Mouse (Mus musculus) erythroblast, embryonic 14.5 days (primary cell): ENCODE measurements around the gene Slc6a6. TPM values are rescaled to one million over a fixed set of nuclear protein-coding genes. Genes with fewer than 3 reads are reported as not detected.

Experiments used
- H3K27me3 ChIP-seq: 2 replicates; pipeline ENCODE4 v1.6.1; 2012; ENCODE audit warnings: inconsistent platforms; ENCODE audit not compliant: control insufficient read depth
- H3K36me3 ChIP-seq: 2 replicates; pipeline ENCODE4 v1.6.1; 2012; ENCODE audit warnings: mild to moderate bottlenecking, inconsistent platforms; ENCODE audit not compliant: control insufficient read depth
- H3K4me1 ChIP-seq: 2 replicates; pipeline ENCODE4 v1.6.1; 2012; ENCODE audit warnings: inconsistent platforms; ENCODE audit not compliant: control insufficient read depth
- H3K4me3 ChIP-seq: replicated peaks from 2 replicates; pipeline ENCODE3; 2012; ENCODE audit warnings: moderate library complexity, mild to moderate bottlenecking, inconsistent platforms
- H3K9me3 ChIP-seq: 2 replicates; pipeline ENCODE4 v1.6.1; 2012; ENCODE audit warnings: low read length, inconsistent platforms, mixed read lengths; ENCODE audit not compliant: control insufficient read depth
- GATA1 ChIP-seq: IDR thresholded peaks from 2 replicates; pipeline ENCODE4 v1.6.1; 2012; ENCODE audit warnings: low read length, inconsistent platforms, mixed read lengths
- TAL1 ChIP-seq: IDR thresholded peaks from 3 replicates; pipeline ENCODE4 v1.6.1; 2012; ENCODE audit warnings: low read length, inconsistent platforms, mixed read lengths
- polyA plus RNA-seq: library from polyadenylated mRNA; stranded (reverse); fragments of >175 nt; gene quantifications from 2 replicates; pipeline ENCODE4 v1.2.3, GENCODE M21; 2012

The Slc6a6 gene
- polyA plus RNA-seq, 1 experiment, result 0.45 TPM

GRCm38 (mm10) chr6:91807169-91807568, 123.3 kb downstream of the Slc6a6 start:
- no peak overlapping the region for H3K4me3 ChIP-seq
- H3K9me3 ChIP-seq, result no peaks in the 10 kb centered on the region
- peaks cover 27% of the 10 kb centered on the region for H3K27me3 ChIP-seq
- TF ChIP-seq GATA1 (no peak), TAL1 (no peak)
- H3K36me3 ChIP-seq, result no peaks in the 10 kb centered on the region
- H3K4me1 ChIP-seq, result no peaks in the 10 kb centered on the region

DNA sequence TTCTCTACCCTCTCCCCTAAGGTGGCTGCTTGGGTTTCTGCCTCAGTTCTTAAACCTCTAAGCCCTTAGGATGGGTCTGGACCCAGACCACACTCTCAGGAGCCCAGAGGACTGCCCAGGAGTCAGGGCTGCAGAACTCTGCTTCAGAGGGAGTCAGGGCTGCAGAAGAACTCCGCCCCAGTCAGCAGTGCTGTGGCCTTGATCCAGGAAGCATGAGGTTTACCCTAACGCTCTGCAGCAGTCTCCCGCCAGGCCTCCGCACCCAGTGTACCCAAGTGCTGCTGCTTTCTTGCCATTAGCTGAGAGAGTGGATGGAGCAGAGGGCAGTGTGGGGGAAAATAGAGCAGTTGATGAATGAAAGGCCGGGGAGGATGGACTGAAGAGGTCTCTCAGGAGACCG, 124.2 kb downstream of the Slc6a6 start:
- Histone ChIP-seq H3K4me1 (no peaks in the 10 kb centered on the region), H3K27me3 (peaks cover 27% of the 10 kb centered on the region), H3K36me3 (no peaks in the 10 kb centered on the region), H3K4me3 (no peak overlapping the region), H3K9me3 (no peaks in the 10 kb centered on the region)
- TF ChIP-seq TAL1 (no peak), GATA1 (no peak)

Other genes with a start within 250 kb of the Slc6a6 start
- 0.15 and 0.31 TPM in 2 replicates for gene Chchd4, start 210.5 kb upstream of the Slc6a6 start, polyA plus RNA-seq
- gene Tmem43, start 210.3 kb upstream of the Slc6a6 start, polyA plus RNA-seq, result 0.05 and 0.15 TPM in 2 replicates
- 0.07 and 0.10 TPM in 2 replicates for gene Xpc, start 168.2 kb upstream of the Slc6a6 start, polyA plus RNA-seq
- gene Lsm3, start 168.1 kb upstream of the Slc6a6 start, polyA plus RNA-seq, result 0.51 and 0.64 TPM in 2 replicates
- not detected in 2 replicates for gene Grip2, start 143.2 kb downstream of the Slc6a6 start, polyA plus RNA-seq
- gene Ccdc174, start 194.0 kb downstream of the Slc6a6 start, polyA plus RNA-seq, result 0.59 and 0.71 TPM in 2 replicates
- not detected in 2 replicates for gene 4930590J08Rik, start 218.8 kb downstream of the Slc6a6 start, polyA plus RNA-seq